In genomic region chr9:101464727-101465427, GRCm38 (mm10) we compare ENCODE assay signal across 14 mouse cellular contexts.
A peak's percentile ranks its signal among the peaks of the same experiment; 100 is the strongest.
DNase-seq lines count a peak whose midpoint lies in the region; ATAC-seq lines count a peak whose summit lies in the region.
"Had no signal": no experiment of that assay in that cellular context is flagged by ENCODE, and none has a peak within 500 bp of the region (broad histone marks: within the 10 kb centered on the region; RNA-seq: fewer than 3 reads in every experiment).

No protein-coding gene starts in this region.

- no peaks in the 10 kb centered on the region for H3K36me3 ChIP-seq in midbrain, embryonic 10.5 days
- no peaks in the 10 kb centered on the region for H3K36me3 ChIP-seq in midbrain, embryonic 11.5 days (ENCODE audit: control insufficient read depth, insufficient read depth, low read length)
- H3K36me3 ChIP-seq in forebrain, embryonic 13.5 days (ENCODE audit: poor library complexity, severe bottlenecking): no peaks in the 10 kb centered on the region
- H3K36me3 ChIP-seq in intestine, embryonic 16.5 days (ENCODE audit: control insufficient read depth, insufficient read depth, low read length): no peaks in the 10 kb centered on the region
- H3K36me3 ChIP-seq: limb, embryonic 10.5 days had no signal

- no peak for ATAC-seq in midbrain, embryonic 11.5 days (ENCODE audit: low FRiP score)
- peak; percentile 51; the same call in 1 of the 2 replicates for ATAC-seq in forebrain, embryonic 13.5 days
- no peak for ATAC-seq in intestine, embryonic 16.5 days

- 0 out of 2 replicates have a peak overlapping the region, but pooled peaks have one; percentile 24 for H3K27ac ChIP-seq in midbrain, embryonic 10.5 days (replicated peaks)
- no peak overlapping the region for H3K27ac ChIP-seq in midbrain, embryonic 11.5 days (ENCODE audit: low read depth, low read length)
- H3K27ac ChIP-seq in forebrain, embryonic 13.5 days: no peak overlapping the region
- no peak overlapping the region for H3K27ac ChIP-seq in intestine, embryonic 16.5 days (ENCODE audit: low read length)
- H3K27ac ChIP-seq: limb, embryonic 10.5 days; liver, embryonic 14.5 days had no signal

- peaks cover 9% of the 10 kb centered on the region for H3K4me1 ChIP-seq in midbrain, embryonic 10.5 days
- H3K4me1 ChIP-seq in midbrain, embryonic 11.5 days (ENCODE audit: control insufficient read depth, insufficient read depth, low read length): no peaks in the 10 kb centered on the region
- H3K4me1 ChIP-seq in forebrain, embryonic 13.5 days: peaks cover 10% of the 10 kb centered on the region
- H3K4me1 ChIP-seq in intestine, embryonic 16.5 days (ENCODE audit: control insufficient read depth, insufficient read depth, low read length): no peaks in the 10 kb centered on the region
- H3K4me1 ChIP-seq: megakaryocyte, embryonic 14.5 days had no signal

- 72% methylated on average over 18 of the region's 18 CpGs for WGBS in midbrain, embryonic 10.5 days
- WGBS in midbrain, embryonic 11.5 days: 68% methylated on average over 18 of the region's 18 CpGs
- 29% methylated on average over 18 of the region's 18 CpGs for WGBS in forebrain, embryonic 13.5 days
- WGBS in intestine, embryonic 16.5 days: 66% methylated on average over 18 of the region's 18 CpGs

- H3K4me2 ChIP-seq in midbrain, embryonic 11.5 days: no peak overlapping the region
- H3K4me2 ChIP-seq in forebrain, embryonic 13.5 days: peak overlapping the region; percentile 38
- no peak overlapping the region for H3K4me2 ChIP-seq in intestine, embryonic 16.5 days (ENCODE audit: low read depth, low read length)

- H3K27me3 ChIP-seq in midbrain, embryonic 10.5 days (ENCODE audit: low read depth, poor library complexity, severe bottlenecking): peaks cover 26% of the 10 kb centered on the region
- no peaks in the 10 kb centered on the region; the same call in 1 of the 2 replicates for H3K27me3 ChIP-seq in midbrain, embryonic 11.5 days (ENCODE audit: control insufficient read depth, insufficient read depth, low read length)
- no peaks in the 10 kb centered on the region for H3K27me3 ChIP-seq in forebrain, embryonic 13.5 days
- H3K27me3 ChIP-seq in intestine, embryonic 16.5 days (replicated peaks; ENCODE audit: control insufficient read depth, insufficient read depth, low read length): no peaks in the 10 kb centered on the region
- H3K27me3 ChIP-seq: megakaryocyte, embryonic 14.5 days had no signal

- no peaks in the 10 kb centered on the region for H3K9me3 ChIP-seq in midbrain, embryonic 10.5 days (replicated peaks)
- H3K9me3 ChIP-seq in midbrain, embryonic 11.5 days (ENCODE audit: control insufficient read depth, low read length): no peaks in the 10 kb centered on the region
- no peaks in the 10 kb centered on the region for H3K9me3 ChIP-seq in forebrain, embryonic 13.5 days (replicated peaks)
- H3K9me3 ChIP-seq in intestine, embryonic 16.5 days (ENCODE audit: control insufficient read depth, low read length): no peaks in the 10 kb centered on the region
- H3K9me3 ChIP-seq: limb, embryonic 10.5 days had no signal

- H3K9ac ChIP-seq in midbrain, embryonic 11.5 days (ENCODE audit: low read length): no peak overlapping the region
- H3K9ac ChIP-seq in forebrain, embryonic 13.5 days: no peak overlapping the region
- H3K9ac ChIP-seq in intestine, embryonic 16.5 days (ENCODE audit: low read depth, low read length): no peak overlapping the region
- H3K9ac ChIP-seq: liver, embryonic 14.5 days had no signal

- DNase-seq in midbrain, embryonic 10.5 days (ENCODE audit: low spot score): no peak
- no peak for DNase-seq in midbrain, embryonic 11.5 days (ENCODE audit: low spot score, missing footprints)
- DNase-seq in lung, postnatal 14 days: peak; percentile 19
- peak; percentile 3 for DNase-seq in skeletal muscle tissue, adult 2 months (ENCODE audit: low read depth, low spot score)
- DNase-seq in adrenal gland, postnatal 10 days: no peak
- DNase-seq: cerebellum, adult 11-12 months; kidney, postnatal 14 days; layer of hippocampus, postnatal 36 days; right cerebral cortex, adult 18-20 months had no signal

- H3K4me3 ChIP-seq in midbrain, embryonic 10.5 days: no peak overlapping the region
- H3K4me3 ChIP-seq in midbrain, embryonic 11.5 days (ENCODE audit: low read depth, low read length): no peak overlapping the region
- no peak overlapping the region for H3K4me3 ChIP-seq in forebrain, embryonic 13.5 days
- H3K4me3 ChIP-seq in intestine, embryonic 16.5 days (ENCODE audit: low read length): no peak overlapping the region
- H3K4me3 ChIP-seq: limb, embryonic 10.5 days; megakaryocyte, embryonic 14.5 days had no signal

Comparison
In these comparisons a context has a peak if more than half of its experiments do, and no peak if none do; other contexts are left out.
1. DNase-seq: peak in lung, postnatal 14 days (single experiment) and skeletal muscle tissue, adult 2 months (single experiment); none in midbrain, embryonic 10.5 days (single experiment), midbrain, embryonic 11.5 days (single experiment) and adrenal gland, postnatal 10 days (single experiment).